Mouse (Mus musculus): ENCODE measurements at regions not wholly inside any gene's neighbourhood (a gene's known extent, or its start where the extent isn't known, plus 50 kb on each side); places are given as distances from the start of the nearest gene placed in this dataset.
A peak's percentile ranks its signal among the peaks of the same experiment; 100 is the strongest.

- Histone ChIP-seq H3K36me3 (ENCODE audit: control insufficient read depth, insufficient read depth, low read length, poor library complexity, severe bottlenecking) (no peaks in the 10 kb centered on the region), H3K9ac (ENCODE audit: insufficient read depth, low read depth, low read length, poor library complexity, severe bottlenecking) (no peak overlapping the region), H3K4me3 (ENCODE audit: insufficient read depth in 1 of 2, low read depth in 1 of 2, low read length in 2 of 2, poor library complexity in 1 of 2, severe bottlenecking in 1 of 2) (no peak overlapping the region), H3K27ac (ENCODE audit: insufficient read depth, low read depth, low read length, poor library complexity, severe bottlenecking) (no peak overlapping the region), H3K9me3 (ENCODE audit: control insufficient read depth, insufficient read depth, low read depth, low read length) (no peaks in the 10 kb centered on the region), H3K4me1 (ENCODE audit: control insufficient read depth in 2 of 2, insufficient read depth in 2 of 2, low read length in 2 of 2, poor library complexity in 1 of 2) (no peaks in the 10 kb centered on the region)
- in situ Hi-C loops (cut with MboI; ENCODE audit: low sequenced_read_pairs in 2 of 2, unreplicated experiment in 2 of 2), result no loop called here
- no peak for DNase-seq (ENCODE audit: low read depth, low spot score)
- TF ChIP-seq MAFK (IDR thresholded peaks at IDR 0.05; ENCODE audit: insufficient read depth, low read depth, low read length), result no peak
- no peak for TF ChIP-seq HCFC1 (IDR thresholded peaks at IDR 0.05; ENCODE audit: borderline replicate concordance, insufficient read depth, low read length)
- TF ChIP-seq ZNF384 (IDR thresholded peaks at IDR 0.05; ENCODE audit: low read depth, low read length), result no peak
- TF ChIP-seq ZC3H11A (IDR thresholded peaks at IDR 0.05; ENCODE audit: borderline replicate concordance, low read depth, low read length), result no peak
- TF ChIP-seq CHD2 (IDR thresholded peaks at IDR 0.05; ENCODE audit: low read depth, low read length), result no peak
These were observed 82.4 kb upstream of the Exoc4 start for GRCm38 (mm10) chr6:33166479-33166878.

DNA sequence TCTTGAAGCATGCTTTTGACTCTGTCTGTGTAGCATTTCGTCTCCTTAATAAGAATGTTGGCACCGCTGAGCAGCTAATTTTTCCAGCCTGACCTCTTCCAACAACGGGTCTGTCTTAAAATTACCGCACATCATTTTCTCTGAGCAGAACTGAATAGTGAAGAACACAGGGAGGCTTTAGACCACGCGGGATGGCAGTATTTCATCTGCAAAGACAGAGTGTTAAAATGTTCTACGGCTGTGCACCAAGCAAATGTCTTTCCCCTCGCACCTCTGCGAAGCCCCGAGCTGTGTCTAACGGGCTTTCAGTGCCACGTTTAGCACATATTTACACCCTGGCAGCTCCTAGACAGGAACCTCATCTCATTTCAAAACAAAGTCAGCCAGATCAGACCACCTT is 75.3 kb upstream of the Exoc4 start:
- in situ Hi-C loops (cut with MboI; ENCODE audit: low sequenced_read_pairs in 2 of 2, unreplicated experiment in 2 of 2), result no loop called here
- H3K36me3 ChIP-seq (ENCODE audit: control insufficient read depth, insufficient read depth, low read length, poor library complexity, severe bottlenecking), result no peaks in the 10 kb centered on the region
- TF ChIP-seq ZNF384 (IDR thresholded peaks at IDR 0.05; ENCODE audit: low read depth, low read length) (no peak), CHD2 (IDR thresholded peaks at IDR 0.05; ENCODE audit: low read depth, low read length) (no peak), ZC3H11A (IDR thresholded peaks at IDR 0.05; ENCODE audit: borderline replicate concordance, low read depth, low read length) (no peak), HCFC1 (IDR thresholded peaks at IDR 0.05; ENCODE audit: borderline replicate concordance, insufficient read depth, low read length) (no peak), MAFK (IDR thresholded peaks at IDR 0.05; ENCODE audit: insufficient read depth, low read depth, low read length) (no peak)

DNA sequence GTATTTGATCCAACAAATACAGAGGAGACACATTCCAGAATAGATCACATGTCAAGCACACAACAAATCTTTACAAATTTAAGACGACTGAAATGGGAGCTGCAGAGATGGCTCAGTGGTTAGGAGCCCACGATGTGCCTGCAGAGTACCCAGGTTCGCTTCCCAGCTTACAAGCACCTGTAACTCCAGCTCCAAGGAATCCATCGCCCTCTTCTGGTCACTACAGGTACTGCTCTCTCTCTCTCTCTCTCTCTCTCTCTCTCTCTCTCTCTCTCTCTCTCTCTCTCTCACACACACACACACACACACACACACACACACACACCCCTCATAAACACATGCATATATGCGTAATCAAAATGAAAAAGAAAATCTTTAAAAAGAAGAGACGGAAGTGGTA is 74.3 kb upstream of the Exoc4 start:
- in situ Hi-C loops (cut with MboI; ENCODE audit: low sequenced_read_pairs in 2 of 2, unreplicated experiment in 2 of 2), result no loop called here
- H3K9ac ChIP-seq (ENCODE audit: insufficient read depth, low read depth, low read length, poor library complexity, severe bottlenecking), result no peak overlapping the region
- H3K4me1 ChIP-seq (ENCODE audit: control insufficient read depth in 2 of 2, insufficient read depth in 2 of 2, low read length in 2 of 2, poor library complexity in 1 of 2), result no peaks in the 10 kb centered on the region; a peak in 1 of 4 replicates
- no peaks in the 10 kb centered on the region for H3K9me3 ChIP-seq (ENCODE audit: control insufficient read depth, insufficient read depth, low read depth, low read length)
- no peak overlapping the region for H3K27ac ChIP-seq (ENCODE audit: insufficient read depth, low read depth, low read length, poor library complexity, severe bottlenecking)
- TF ChIP-seq CHD2 (IDR thresholded peaks at IDR 0.05; ENCODE audit: low read depth, low read length), result no peak
- TF ChIP-seq ZC3H11A (IDR thresholded peaks at IDR 0.05; ENCODE audit: borderline replicate concordance, low read depth, low read length), result 0 out of 2 replicates have a peak, but pooled peaks have one; percentile 44
- H3K36me3 ChIP-seq (ENCODE audit: control insufficient read depth, insufficient read depth, low read length, poor library complexity, severe bottlenecking), result no peaks in the 10 kb centered on the region
- no peak overlapping the region for H3K4me3 ChIP-seq (ENCODE audit: insufficient read depth in 1 of 2, low read depth in 1 of 2, low read length in 2 of 2, poor library complexity in 1 of 2, severe bottlenecking in 1 of 2)
- DNase-seq (ENCODE audit: low read depth, low spot score), result peak; percentile 17

More for the DNA sequence above, 75.3 kb upstream of the Exoc4 start:
- no peak for DNase-seq (ENCODE audit: low read depth, low spot score)
- Histone ChIP-seq H3K9me3 (ENCODE audit: control insufficient read depth, insufficient read depth, low read depth, low read length) (no peaks in the 10 kb centered on the region), H3K4me1 (ENCODE audit: control insufficient read depth in 2 of 2, insufficient read depth in 2 of 2, low read length in 2 of 2, poor library complexity in 1 of 2) (no peaks in the 10 kb centered on the region; a peak in 1 of 4 replicates), H3K27ac (ENCODE audit: insufficient read depth, low read depth, low read length, poor library complexity, severe bottlenecking) (no peak overlapping the region), H3K9ac (ENCODE audit: insufficient read depth, low read depth, low read length, poor library complexity, severe bottlenecking) (no peak overlapping the region), H3K4me3 (ENCODE audit: insufficient read depth in 1 of 2, low read depth in 1 of 2, low read length in 2 of 2, poor library complexity in 1 of 2, severe bottlenecking in 1 of 2) (no peak overlapping the region)

DNA sequence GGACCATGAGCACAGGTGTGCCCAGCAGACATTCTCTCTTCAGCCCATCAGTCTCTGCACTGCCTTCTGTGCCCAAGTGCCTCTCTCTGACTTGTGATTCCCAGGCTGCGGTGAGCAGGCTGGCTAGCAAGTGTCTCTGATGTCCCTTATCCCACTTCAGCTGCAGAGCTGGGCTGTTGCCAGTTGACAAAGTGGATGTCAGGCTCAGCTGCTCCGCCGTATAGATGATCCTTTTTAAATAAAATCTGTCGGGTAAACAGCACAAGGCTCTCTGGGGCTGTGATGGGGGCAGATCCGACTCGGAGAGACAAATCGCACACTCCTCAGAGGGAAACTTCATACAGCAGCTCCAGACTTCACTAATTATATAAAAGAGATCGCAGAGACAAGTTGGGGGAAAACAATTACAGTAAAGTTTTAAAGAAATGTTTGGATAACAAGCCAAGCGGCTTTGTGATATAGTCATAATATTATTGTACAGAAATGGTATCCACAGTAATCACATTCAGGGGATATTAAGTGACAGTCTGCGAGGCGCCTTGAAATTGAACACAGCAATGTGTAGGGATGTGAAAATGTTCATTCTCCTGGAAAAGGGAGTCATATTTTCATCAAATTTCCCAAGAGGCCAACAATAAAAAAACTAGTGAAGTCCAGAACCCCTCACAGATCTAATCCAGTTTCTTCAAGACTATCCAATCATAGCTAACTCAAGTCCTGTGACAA is 59.2 kb upstream of the Exoc4 start:
- Histone ChIP-seq H3K9ac (ENCODE audit: insufficient read depth, low read depth, low read length, poor library complexity, severe bottlenecking) (no peak overlapping the region), H3K9me3 (ENCODE audit: control insufficient read depth, insufficient read depth, low read depth, low read length) (no peaks in the 10 kb centered on the region), H3K4me1 (ENCODE audit: control insufficient read depth in 2 of 2, insufficient read depth in 2 of 2, low read length in 2 of 2, poor library complexity in 1 of 2) (no peaks in the 10 kb centered on the region), H3K4me3 (ENCODE audit: insufficient read depth in 1 of 2, low read depth in 1 of 2, low read length in 2 of 2, poor library complexity in 1 of 2, severe bottlenecking in 1 of 2) (no peak overlapping the region), H3K27ac (ENCODE audit: insufficient read depth, low read depth, low read length, poor library complexity, severe bottlenecking) (no peak overlapping the region), H3K36me3 (ENCODE audit: control insufficient read depth, insufficient read depth, low read length, poor library complexity, severe bottlenecking) (no peaks in the 10 kb centered on the region)
- TF ChIP-seq CHD2 (IDR thresholded peaks at IDR 0.05; ENCODE audit: low read depth, low read length) (no peak), ZC3H11A (IDR thresholded peaks at IDR 0.05; ENCODE audit: borderline replicate concordance, low read depth, low read length) (no peak), HCFC1 (IDR thresholded peaks at IDR 0.05; ENCODE audit: borderline replicate concordance, insufficient read depth, low read length) (no peak), MAFK (IDR thresholded peaks at IDR 0.05; ENCODE audit: insufficient read depth, low read depth, low read length) (no peak), ZNF384 (IDR thresholded peaks at IDR 0.05; ENCODE audit: low read depth, low read length) (no peak)
- in situ Hi-C loops (cut with MboI; ENCODE audit: low sequenced_read_pairs in 2 of 2, unreplicated experiment in 2 of 2), result no loop called here
- DNase-seq (ENCODE audit: low read depth, low spot score), result no peak

DNA sequence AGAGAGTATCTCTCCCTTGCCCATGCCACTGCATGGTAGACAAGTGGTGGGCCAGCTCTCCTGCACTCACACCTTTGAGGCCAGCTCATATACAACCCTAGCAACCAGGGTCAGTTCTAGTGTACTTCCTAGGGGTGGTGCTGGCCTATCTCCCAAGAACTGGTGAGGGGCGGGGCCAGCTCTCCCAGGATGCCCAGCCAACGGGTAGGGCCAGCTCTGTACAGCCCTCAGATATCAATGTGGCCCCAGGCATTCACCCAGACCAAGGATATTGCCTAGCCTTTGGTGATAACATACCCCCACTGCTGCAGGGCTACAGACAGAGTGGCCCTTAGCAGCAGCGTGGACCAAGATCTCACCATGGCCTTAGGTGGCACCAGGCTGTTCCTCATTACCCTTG is 55.1 kb upstream of the Exoc4 start:
- H3K4me1 ChIP-seq (ENCODE audit: control insufficient read depth in 2 of 2, insufficient read depth in 2 of 2, low read length in 2 of 2, poor library complexity in 1 of 2), result no peaks in the 10 kb centered on the region
- TF ChIP-seq HCFC1 (IDR thresholded peaks at IDR 0.05; ENCODE audit: borderline replicate concordance, insufficient read depth, low read length) (no peak), ZNF384 (IDR thresholded peaks at IDR 0.05; ENCODE audit: low read depth, low read length) (no peak), CHD2 (IDR thresholded peaks at IDR 0.05; ENCODE audit: low read depth, low read length) (no peak)
- no peaks in the 10 kb centered on the region for H3K36me3 ChIP-seq (ENCODE audit: control insufficient read depth, insufficient read depth, low read length, poor library complexity, severe bottlenecking)
- H3K4me3 ChIP-seq (ENCODE audit: insufficient read depth in 1 of 2, low read depth in 1 of 2, low read length in 2 of 2, poor library complexity in 1 of 2, severe bottlenecking in 1 of 2), result no peak overlapping the region
- DNase-seq (ENCODE audit: low read depth, low spot score), result no peak
- in situ Hi-C loops (cut with MboI; ENCODE audit: low sequenced_read_pairs in 2 of 2, unreplicated experiment in 2 of 2), result no loop called here
- no peak overlapping the region for H3K9ac ChIP-seq (ENCODE audit: insufficient read depth, low read depth, low read length, poor library complexity, severe bottlenecking)
- no peaks in the 10 kb centered on the region for H3K9me3 ChIP-seq (ENCODE audit: control insufficient read depth, insufficient read depth, low read depth, low read length)
- no peak overlapping the region for H3K27ac ChIP-seq (ENCODE audit: insufficient read depth, low read depth, low read length, poor library complexity, severe bottlenecking)
